Mouse (Mus musculus): ENCODE measurements around the gene Gm13102. TPM values are rescaled to one million over a fixed set of nuclear protein-coding genes. Genes with fewer than 3 reads are reported as not detected.
"Not testable (repeated sequence)": the region's sequence is repeated elsewhere in the genome, so short reads cannot be mapped to it uniquely, and the experiment has no call there.

Gm13102 gene
- not detected for total RNA-seq (2021)
- long read RNA-seq, experiment 1: 0 reads
- long read RNA-seq, experiment 2: 0 reads

GRCm38 (mm10) chr4:144106174-144106573, at the start of gene Gm13102:
Gene Gm13102 (plus strand): TSS chr4:144106474.
- DNase-seq (ENCODE audit: low spot score): not testable (repeated sequence)

DNA sequence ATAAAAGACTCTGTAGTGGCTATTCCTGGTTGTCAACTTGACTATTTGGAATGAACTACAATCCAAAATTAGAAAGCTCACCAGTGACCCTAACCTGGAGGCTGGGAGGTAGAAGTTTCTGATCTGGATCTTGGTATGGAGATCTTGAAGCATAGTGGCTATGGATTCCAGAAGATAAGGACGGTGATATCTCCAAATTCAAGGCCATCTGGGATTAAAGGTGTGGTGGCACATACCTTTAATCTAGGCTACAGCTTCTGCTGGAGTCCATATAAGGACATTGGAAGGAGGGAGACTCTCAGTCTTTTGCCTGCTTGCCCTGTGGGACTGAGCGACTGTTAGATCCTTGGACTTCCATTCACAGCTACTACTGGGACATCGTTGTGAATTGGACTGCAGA, 47.4 kb upstream of the Gm13102 start, which contains the start of gene Pramel4:
Gene Pramel4 (plus strand): TSS at position 301 of the 400 bp plus-strand sequence.
- not testable (repeated sequence) for DNase-seq (ENCODE audit: low spot score)

Other genes with a start within 250 kb of the Gm13102 start
- gene Pramef6, start 206.1 kb upstream of the Gm13102 start, total RNA-seq (2021): not detected
- gene Pramef25, start 155.5 kb upstream of the Gm13102 start, total RNA-seq (2021): not detected
- not detected for gene Gm13101, start 139.5 kb upstream of the Gm13102 start, total RNA-seq (2021)
- not detected for gene Pramef17, start 112.1 kb upstream of the Gm13102 start, total RNA-seq (2021)
- not detected for gene Pramel4, start 47.3 kb upstream of the Gm13102 start, total RNA-seq (2021)
- not detected for gene Oog3, start 56.2 kb downstream of the Gm13102 start, total RNA-seq (2021)
- not detected for gene Oog2, start 84.2 kb downstream of the Gm13102 start, total RNA-seq (2021)
- gene C87977, start 106.8 kb downstream of the Gm13102 start, total RNA-seq (2021): not detected
- gene Pramel5, start 174.0 kb downstream of the Gm13102 start, total RNA-seq (2021): not detected
- not detected for gene Gm13128, start 223.8 kb downstream of the Gm13102 start, total RNA-seq (2021)

Measured in gastrocnemius, adult 18-20 months (tissue).